Mouse (Mus musculus): ENCODE results near the gene Atp5j2. TPM values are rescaled to one million over a fixed set of nuclear protein-coding genes. Genes with fewer than 3 reads are reported as not detected.

Gene Atp5j2
- polyA plus RNA-seq, 1 experiment from 2014 or later, result 691 TPM

- Histone ChIP-seq H3K9me3 (no peaks in the 10 kb centered on the region), H3K36me3 (peaks cover 11% of the 10 kb centered on the region), H3K9ac (no peak overlapping the region), H3K4me3 (peak overlapping the region; percentile 89), H3K27ac (no peak overlapping the region), H3K4me1 (peaks cover 20% of the 10 kb centered on the region), H3K4me2 (peak overlapping the region; percentile 96; the same call in 1 of the 2 replicates), H3K27me3 (no peaks in the 10 kb centered on the region)
- ATAC-seq (ENCODE audit: borderline replicate concordance, extremely low read depth, low FRiP score, low TSS enrichment), result no peak
- WGBS, result 71% methylated on average over 7 of the region's 7 CpGs
Measured at GRCm38 (mm10) chr5:145200387-145200786, 8.5 kb upstream of the Atp5j2 start.

- no peaks in the 10 kb centered on the region for H3K9me3 ChIP-seq
- peak overlapping the region; percentile 72 for H3K4me2 ChIP-seq
- H3K9ac ChIP-seq, result peak overlapping the region; percentile 79
- peaks cover 35% of the 10 kb centered on the region for H3K36me3 ChIP-seq
- ATAC-seq (ENCODE audit: borderline replicate concordance, extremely low read depth, low FRiP score, low TSS enrichment), result peak; percentile 91
- peak overlapping the region; percentile 66 for H3K4me3 ChIP-seq
- under 1% methylated on average over 41 of the region's 41 CpGs for WGBS
- peak overlapping the region; percentile 79 for H3K27ac ChIP-seq
- no peaks in the 10 kb centered on the region for H3K27me3 ChIP-seq
- H3K4me1 ChIP-seq, result peaks cover 13% of the 10 kb centered on the region
Measured at GRCm38 (mm10) chr5:145190875-145191798, 725 bp downstream of the Atp5j2 start.

- ATAC-seq (ENCODE audit: borderline replicate concordance, extremely low read depth, low FRiP score, low TSS enrichment), result no peak
- Histone ChIP-seq H3K27me3 (no peaks in the 10 kb centered on the region), H3K4me3 (peak overlapping the region; percentile 66), H3K9ac (peak overlapping the region; percentile 79), H3K27ac (no peak overlapping the region), H3K4me2 (peak overlapping the region; percentile 72), H3K4me1 (peaks cover 13% of the 10 kb centered on the region), H3K36me3 (peaks cover 36% of the 10 kb centered on the region), H3K9me3 (no peaks in the 10 kb centered on the region)
- 35% methylated on average over 5 of the region's 5 CpGs for WGBS
Measured at GRCm38 (mm10) chr5:145190373-145190772, 1.5 kb downstream of the Atp5j2 start.

GRCm38 (mm10) chr5:145189416-145189815 is 2.4 kb downstream of the Atp5j2 start:
- H3K4me1 ChIP-seq, result peaks cover 13% of the 10 kb centered on the region
- 91% methylated on average over 6 of the region's 6 CpGs for WGBS
- no peak overlapping the region for H3K27ac ChIP-seq
- H3K9ac ChIP-seq, result no peak overlapping the region
- H3K4me3 ChIP-seq, result no peak overlapping the region
- no peak overlapping the region for H3K4me2 ChIP-seq
- H3K9me3 ChIP-seq, result no peaks in the 10 kb centered on the region
- no peak for ATAC-seq (ENCODE audit: borderline replicate concordance, extremely low read depth, low FRiP score, low TSS enrichment)
- no peaks in the 10 kb centered on the region for H3K27me3 ChIP-seq
- peaks cover 35% of the 10 kb centered on the region for H3K36me3 ChIP-seq

GRCm38 (mm10) chr5:145185244-145185643 is 6.6 kb downstream of the Atp5j2 start:
- no peak for ATAC-seq (ENCODE audit: borderline replicate concordance, extremely low read depth, low FRiP score, low TSS enrichment)
- Histone ChIP-seq H3K4me1 (peaks cover 9% of the 10 kb centered on the region), H3K4me3 (no peak overlapping the region), H3K36me3 (peaks cover 72% of the 10 kb centered on the region), H3K4me2 (no peak overlapping the region), H3K27ac (no peak overlapping the region), H3K27me3 (no peaks in the 10 kb centered on the region), H3K9me3 (no peaks in the 10 kb centered on the region), H3K9ac (no peak overlapping the region)
- WGBS, result 91% methylated on average over 2 of the region's 2 CpGs

GRCm38 (mm10) chr5:145178461-145178980 is 13.3 kb downstream of the Atp5j2 start:
- no peaks in the 10 kb centered on the region for H3K9me3 ChIP-seq
- no peaks in the 10 kb centered on the region for H3K27me3 ChIP-seq
- H3K4me2 ChIP-seq, result no peak overlapping the region
- H3K4me3 ChIP-seq, result no peak overlapping the region
- no peak for ATAC-seq (ENCODE audit: borderline replicate concordance, extremely low read depth, low FRiP score, low TSS enrichment)
- peaks cover 98% of the 10 kb centered on the region for H3K36me3 ChIP-seq
- H3K27ac ChIP-seq, result no peak overlapping the region
- H3K9ac ChIP-seq, result no peak overlapping the region
- H3K4me1 ChIP-seq, result no peaks in the 10 kb centered on the region
- WGBS, result 83% methylated on average over 18 of the region's 18 CpGs

- peak overlapping the region; percentile 86 for H3K4me2 ChIP-seq
- H3K4me3 ChIP-seq, result peak overlapping the region; percentile 78
- H3K4me1 ChIP-seq, result peaks cover 27% of the 10 kb centered on the region
- peak overlapping the region; percentile 88 for H3K27ac ChIP-seq
- no peaks in the 10 kb centered on the region for H3K27me3 ChIP-seq
- H3K36me3 ChIP-seq, result peaks cover 26% of the 10 kb centered on the region
- under 1% methylated on average over 26 of the region's 28 CpGs for WGBS
- H3K9ac ChIP-seq, result peak overlapping the region; percentile 94
- ATAC-seq (ENCODE audit: borderline replicate concordance, extremely low read depth, low FRiP score, low TSS enrichment), result peak; percentile 50
- no peaks in the 10 kb centered on the region for H3K9me3 ChIP-seq
Measured at GRCm38 (mm10) chr5:145167306-145167661, 24.6 kb downstream of the Atp5j2 start.

- Histone ChIP-seq H3K9me3 (no peaks in the 10 kb centered on the region), H3K36me3 (peaks cover 23% of the 10 kb centered on the region), H3K4me2 (peak within 1 kb of the TSS; percentile 86), H3K27me3 (no peaks in the 10 kb centered on the region), H3K27ac (peak within 1 kb of the TSS; percentile 88), H3K4me1 (peaks cover 27% of the 10 kb centered on the region), H3K4me3 (peak within 1 kb of the TSS; percentile 78), H3K9ac (peak within 1 kb of the TSS; percentile 94)
- peak; percentile 96 for ATAC-seq (ENCODE audit: borderline replicate concordance, extremely low read depth, low FRiP score, low TSS enrichment)
- WGBS, result under 1% methylated on average over 51 of the region's 51 CpGs
Measured at GRCm38 (mm10) chr5:145166536-145167305, 25.1 kb downstream of the Atp5j2 start, which contains the start of the genes Ptcd1 and Cpsf4. Ptcd1 (minus strand) TSS chr5:145167108. Cpsf4 (plus strand) TSS chr5:145167213.

- no peak overlapping the region for H3K9ac ChIP-seq
- no peak overlapping the region for H3K4me2 ChIP-seq
- peaks cover 27% of the 10 kb centered on the region for H3K4me1 ChIP-seq
- H3K27me3 ChIP-seq, result no peaks in the 10 kb centered on the region
- H3K27ac ChIP-seq, result no peak overlapping the region
- 85% methylated on average over 15 of the region's 15 CpGs for WGBS
- no peaks in the 10 kb centered on the region for H3K9me3 ChIP-seq
- peaks cover 16% of the 10 kb centered on the region for H3K36me3 ChIP-seq
- no peak for ATAC-seq (ENCODE audit: borderline replicate concordance, extremely low read depth, low FRiP score, low TSS enrichment)
- H3K4me3 ChIP-seq, result no peak overlapping the region
Measured at GRCm38 (mm10) chr5:145165184-145165583, 26.7 kb downstream of the Atp5j2 start.

GRCm38 (mm10) chr5:145164710-145165109 is 27.2 kb downstream of the Atp5j2 start:
- peaks cover 27% of the 10 kb centered on the region for H3K4me1 ChIP-seq
- no peak overlapping the region for H3K4me3 ChIP-seq
- no peak overlapping the region for H3K9ac ChIP-seq
- no peak overlapping the region for H3K27ac ChIP-seq
- H3K36me3 ChIP-seq, result peaks cover 16% of the 10 kb centered on the region
- no peaks in the 10 kb centered on the region for H3K27me3 ChIP-seq
- H3K4me2 ChIP-seq, result no peak overlapping the region
- no peak for ATAC-seq (ENCODE audit: borderline replicate concordance, extremely low read depth, low FRiP score, low TSS enrichment)
- 40% methylated on average over 3 of the region's 3 CpGs for WGBS
- no peaks in the 10 kb centered on the region for H3K9me3 ChIP-seq

GRCm38 (mm10) chr5:145161361-145161760 is 30.5 kb downstream of the Atp5j2 start:
- ATAC-seq (ENCODE audit: borderline replicate concordance, extremely low read depth, low FRiP score, low TSS enrichment), result no peak
- Histone ChIP-seq H3K4me3 (no peak overlapping the region), H3K36me3 (peaks cover 40% of the 10 kb centered on the region), H3K4me2 (no peak overlapping the region), H3K4me1 (peaks cover 14% of the 10 kb centered on the region), H3K27me3 (no peaks in the 10 kb centered on the region), H3K27ac (no peak overlapping the region), H3K9me3 (no peaks in the 10 kb centered on the region), H3K9ac (no peak overlapping the region)
- WGBS, result 94% methylated on average over 14 of the region's 14 CpGs

Measured in lung, embryonic 15.5 days (tissue).